Mouse (Mus musculus): ENCODE measurements at regions not wholly inside any gene's neighbourhood (a gene's known extent, or its start where the extent isn't known, plus 50 kb on each side); places are given as distances from the start of the nearest gene placed in this dataset.

- TF ChIP-seq MAZ (IDR thresholded peaks at IDR 0.05; ENCODE audit: low read depth, low read length) (no peak), POLR2A (IDR thresholded peaks at IDR 0.05; ENCODE audit: low read depth, low read length) (no peak), NELFE (IDR thresholded peaks at IDR 0.05; ENCODE audit: low read depth, low read length) (no peak), POLR2AphosphoS2 (IDR thresholded peaks at IDR 0.05; ENCODE audit: low read depth, low read length) (no peak), E2F4 (IDR thresholded peaks at IDR 0.05; ENCODE audit: insufficient replicate concordance, low read depth, low read length) (no peak), CTCF (conservative IDR thresholded peaks at IDR 0.05 in 1 of 2, IDR thresholded peaks at IDR 0.05 in 1 of 2; ENCODE audit: low read depth in 2 of 2, low read length in 2 of 2) (no peak)
These were observed 172.5 kb upstream of the Fat1 start for GRCm38 (mm10) chr8:44762731-44763130.
